Mouse (Mus musculus): ENCODE data around the gene C1qtnf1. TPM values are rescaled to one million over a fixed set of nuclear protein-coding genes. Genes with fewer than 3 reads are reported as not detected.

The C1qtnf1 gene
- polyA plus RNA-seq, 1 experiment from 2014 or later = 7.1 TPM

DNA sequence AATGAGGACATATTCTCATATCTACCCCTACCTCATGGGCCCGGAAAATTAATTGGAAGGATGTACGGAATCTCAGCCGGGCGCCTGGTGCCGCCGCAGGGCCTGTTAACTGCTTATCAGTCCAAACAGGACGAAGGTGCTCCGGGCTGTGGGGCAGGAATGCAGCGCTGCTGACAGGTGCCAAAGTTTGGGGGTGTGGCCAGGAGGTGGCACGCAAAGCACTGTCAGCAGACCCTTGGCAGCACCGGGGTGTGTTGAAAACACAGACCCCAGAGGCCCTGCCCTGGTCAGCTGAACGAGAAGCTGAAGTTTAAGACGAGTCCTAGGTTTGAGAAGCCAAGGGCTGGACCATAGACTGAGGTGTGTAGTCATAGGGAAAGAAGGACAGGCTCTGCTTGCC, 14.7 kb downstream of the C1qtnf1 start:
- Histone ChIP-seq H3K36me3 (peaks cover under 1% of the 10 kb centered on the region; the same call in 1 of the 2 replicates), H3K27me3 (replicated peaks) (peaks cover 28% of the 10 kb centered on the region), H3K9me3 (no peaks in the 10 kb centered on the region), H3K27ac (replicated peaks) (no peak overlapping the region), H3K4me2 (0 out of 2 replicates have a peak overlapping the region, but pooled peaks have one; percentile 16), H3K4me3 (no peak overlapping the region), H3K9ac (0 out of 2 replicates have a peak overlapping the region, but pooled peaks have one; percentile 24), H3K4me1 (peaks cover 29% of the 10 kb centered on the region)
- no peak for ATAC-seq (ENCODE audit: extremely low read depth, insufficient number of reproducible peaks, low FRiP score, low TSS enrichment)
- WGBS = 24% methylated on average over 13 of the region's 13 CpGs

DNA sequence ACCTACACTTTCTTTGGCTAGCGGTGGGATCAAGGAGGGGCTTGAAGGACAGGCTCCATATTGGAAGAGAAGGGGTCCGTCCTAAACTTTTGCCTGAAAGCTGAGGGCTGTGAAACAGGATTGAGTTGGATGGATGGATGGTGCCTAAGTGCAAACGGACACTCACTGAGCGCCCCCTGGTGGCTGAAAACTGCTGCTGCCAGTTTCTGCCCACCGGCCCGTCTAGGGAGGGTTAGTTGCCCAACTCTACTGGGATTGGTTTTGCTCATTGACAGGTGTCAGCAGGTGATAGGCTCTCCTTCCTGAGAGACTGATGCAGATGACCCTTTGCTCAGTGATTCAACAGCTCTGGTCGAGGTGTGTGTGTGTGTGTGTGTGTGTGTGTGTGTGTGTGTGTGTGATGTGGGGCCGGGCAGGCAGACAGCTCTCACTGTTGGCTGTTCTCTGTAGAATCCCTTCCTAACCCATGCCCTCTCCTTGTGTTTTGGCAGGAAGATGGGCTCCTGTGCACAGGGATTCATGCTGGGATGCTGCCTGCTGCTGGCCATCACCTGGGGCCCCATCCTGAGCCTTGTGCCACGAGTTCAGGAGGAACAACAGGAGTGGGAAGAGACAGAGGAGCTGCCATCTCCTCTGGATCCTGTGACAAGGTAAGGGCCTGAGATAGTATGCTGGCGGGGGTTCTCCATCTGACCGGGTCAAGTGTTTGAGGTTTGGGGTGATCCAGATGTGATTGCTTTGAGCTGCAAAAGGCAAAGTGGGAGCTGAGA, 15.4 kb downstream of the C1qtnf1 start:
- 0 out of 2 replicates have a peak overlapping the region, but pooled peaks have one; percentile 16 for H3K4me2 ChIP-seq

DNA sequence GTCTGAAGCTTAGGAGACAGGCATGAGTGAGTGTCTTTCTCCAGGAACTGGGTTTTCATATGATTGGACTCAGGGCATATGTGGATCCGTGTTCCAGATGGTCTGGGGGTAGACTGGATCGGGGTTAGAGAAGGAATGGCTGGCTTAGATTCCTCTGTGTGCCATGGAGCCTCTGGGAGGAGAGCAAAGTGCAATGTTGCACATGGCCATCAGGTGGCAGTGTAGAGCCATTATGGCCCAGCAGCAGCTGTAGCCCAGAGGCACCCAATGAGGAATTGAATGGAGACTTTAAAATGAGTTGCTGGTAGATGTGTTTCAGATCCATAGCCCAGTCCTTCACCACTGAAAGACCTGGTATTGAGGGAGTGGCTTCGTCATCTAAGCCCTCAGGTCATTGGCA, 17.8 kb downstream of the C1qtnf1 start:
- Histone ChIP-seq H3K27me3 (replicated peaks) (peaks cover 29% of the 10 kb centered on the region), H3K4me3 (no peak overlapping the region), H3K9ac (no peak overlapping the region), H3K4me2 (no peak overlapping the region), H3K4me1 (peaks cover 9% of the 10 kb centered on the region), H3K9me3 (no peaks in the 10 kb centered on the region), H3K36me3 (peaks cover 4% of the 10 kb centered on the region; the same call in 1 of the 2 replicates), H3K27ac (replicated peaks) (no peak overlapping the region)
- 10% methylated on average over 3 of the region's 3 CpGs for WGBS
- ATAC-seq (ENCODE audit: extremely low read depth, insufficient number of reproducible peaks, low FRiP score, low TSS enrichment) = no peak

More for the DNA sequence above, 15.4 kb downstream of the C1qtnf1 start:
- peaks cover 29% of the 10 kb centered on the region for H3K27me3 ChIP-seq (replicated peaks)
- H3K4me3 ChIP-seq = no peak overlapping the region
- H3K9me3 ChIP-seq = no peaks in the 10 kb centered on the region
- 29% methylated on average over 11 of the region's 11 CpGs for WGBS
- peaks cover 22% of the 10 kb centered on the region for H3K4me1 ChIP-seq
- H3K36me3 ChIP-seq = peaks cover 4% of the 10 kb centered on the region; the same call in 1 of the 2 replicates
- H3K9ac ChIP-seq = no peak overlapping the region
- ATAC-seq (ENCODE audit: extremely low read depth, insufficient number of reproducible peaks, low FRiP score, low TSS enrichment) = 0 out of 2 replicates have a peak, but pooled peaks have one; percentile 40
- H3K27ac ChIP-seq (replicated peaks) = no peak overlapping the region

DNA sequence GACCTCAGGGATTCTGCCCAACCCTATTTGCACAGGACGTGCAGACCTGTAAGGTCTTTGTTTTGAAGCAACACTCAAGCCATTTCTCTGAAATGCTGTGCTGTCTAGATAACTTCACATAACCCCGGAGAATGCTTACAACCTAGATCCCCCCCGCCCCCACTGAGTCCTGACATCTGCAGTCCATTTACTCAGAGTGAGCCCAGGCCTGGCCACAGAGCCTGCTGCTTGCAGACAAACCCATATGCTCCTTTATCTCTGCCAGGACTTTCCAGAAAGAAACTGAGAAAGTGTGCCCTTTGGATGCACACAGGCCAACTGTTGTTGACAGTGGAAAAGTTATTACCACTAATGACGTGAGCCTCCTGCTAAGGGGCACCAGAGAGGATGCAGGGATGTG, 19.3 kb downstream of the C1qtnf1 start:
- no peak overlapping the region for H3K4me2 ChIP-seq
- WGBS = 73% methylated on average over 4 of the region's 4 CpGs
- H3K27me3 ChIP-seq (replicated peaks) = peaks cover 29% of the 10 kb centered on the region
- no peak overlapping the region for H3K27ac ChIP-seq (replicated peaks)
- no peak overlapping the region for H3K4me3 ChIP-seq
- no peak overlapping the region for H3K9ac ChIP-seq
- no peaks in the 10 kb centered on the region for H3K9me3 ChIP-seq
- peaks cover 4% of the 10 kb centered on the region; the same call in 1 of the 2 replicates for H3K36me3 ChIP-seq
- peaks cover 8% of the 10 kb centered on the region for H3K4me1 ChIP-seq
- ATAC-seq (ENCODE audit: extremely low read depth, insufficient number of reproducible peaks, low FRiP score, low TSS enrichment) = no peak

DNA sequence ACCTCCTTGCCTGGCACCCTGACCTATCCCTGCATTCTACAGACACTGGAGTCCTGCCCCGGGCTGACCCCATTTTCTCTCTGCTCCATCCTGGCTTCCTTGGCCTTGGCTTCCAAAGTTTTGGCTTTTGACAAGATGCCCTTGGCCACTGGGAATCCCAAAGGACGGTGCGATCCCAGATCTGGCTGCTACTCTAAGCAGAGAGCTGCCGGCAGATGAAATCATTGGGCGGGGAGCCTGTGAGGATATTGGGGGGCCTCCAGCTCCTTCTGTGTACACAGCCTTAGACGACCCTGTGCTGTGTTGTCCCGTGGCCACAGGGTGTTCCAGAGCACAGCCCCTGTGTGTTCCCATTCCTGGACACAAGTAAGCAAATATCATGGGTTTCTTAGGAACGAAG, 20.4 kb downstream of the C1qtnf1 start:
- H3K4me2 ChIP-seq = no peak overlapping the region
- ATAC-seq (ENCODE audit: extremely low read depth, insufficient number of reproducible peaks, low FRiP score, low TSS enrichment) = no peak
- no peaks in the 10 kb centered on the region for H3K4me1 ChIP-seq
- H3K9ac ChIP-seq = no peak overlapping the region
- H3K27me3 ChIP-seq (replicated peaks) = peaks cover 28% of the 10 kb centered on the region
- H3K36me3 ChIP-seq = peaks cover 4% of the 10 kb centered on the region; the same call in 1 of the 2 replicates
- no peaks in the 10 kb centered on the region for H3K9me3 ChIP-seq
- 83% methylated on average over 8 of the region's 8 CpGs for WGBS
- H3K4me3 ChIP-seq = no peak overlapping the region
- H3K27ac ChIP-seq (replicated peaks) = no peak overlapping the region

DNA sequence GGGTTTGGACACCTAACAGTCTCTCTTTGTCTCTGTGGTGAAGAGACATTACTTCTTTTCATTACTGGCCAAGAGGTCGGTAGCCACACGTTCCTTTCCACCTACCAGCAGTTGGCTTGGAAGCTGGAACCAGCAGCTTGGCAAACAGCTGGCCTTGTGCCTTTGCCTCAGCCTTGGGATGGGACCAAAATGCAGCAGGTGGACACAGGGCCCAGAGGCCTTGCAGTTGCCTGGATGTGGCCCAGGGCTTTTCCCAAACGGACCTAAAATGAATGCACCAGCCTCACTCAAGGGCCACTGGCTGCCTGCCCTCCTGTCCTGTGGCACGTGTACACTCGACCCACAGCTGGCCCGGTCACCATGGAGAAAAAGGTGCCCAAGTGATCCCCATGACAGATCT, 23.2 kb downstream of the C1qtnf1 start:
- ATAC-seq (ENCODE audit: extremely low read depth, insufficient number of reproducible peaks, low FRiP score, low TSS enrichment) = no peak

DNA sequence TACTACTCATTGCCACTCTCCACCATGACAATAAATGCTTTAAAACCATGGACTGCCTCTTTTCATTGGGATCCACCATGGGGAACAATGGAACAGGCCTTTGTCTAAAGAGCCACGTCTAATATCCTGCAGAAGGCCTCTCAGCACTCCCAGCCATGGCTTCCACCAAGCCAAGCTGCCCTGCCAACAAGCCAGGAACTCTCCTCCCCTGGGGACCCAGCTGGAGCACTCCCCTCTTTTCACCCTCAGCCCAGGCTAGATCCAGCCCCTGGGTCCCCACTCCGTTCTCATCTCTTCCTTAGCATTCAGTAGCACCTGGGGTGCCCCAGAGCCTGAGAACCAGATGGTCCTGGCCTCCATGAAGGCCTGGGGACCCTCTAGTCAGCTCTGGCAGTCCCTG, 25.0 kb downstream of the C1qtnf1 start:
- Histone ChIP-seq H3K4me1 (no peaks in the 10 kb centered on the region), H3K4me3 (no peak overlapping the region), H3K36me3 (peaks cover under 1% of the 10 kb centered on the region; the same call in 1 of the 2 replicates), H3K9me3 (no peaks in the 10 kb centered on the region), H3K27ac (replicated peaks) (no peak overlapping the region), H3K27me3 (replicated peaks) (no peaks in the 10 kb centered on the region; the same call in 1 of the 2 replicates), H3K9ac (no peak overlapping the region), H3K4me2 (no peak overlapping the region)
- WGBS = 67% methylated on average over 2 of the region's 2 CpGs
- ATAC-seq (ENCODE audit: extremely low read depth, insufficient number of reproducible peaks, low FRiP score, low TSS enrichment) = no peak

More for the DNA sequence above, 23.2 kb downstream of the C1qtnf1 start:
- Histone ChIP-seq H3K4me2 (no peak overlapping the region), H3K27ac (replicated peaks) (no peak overlapping the region), H3K36me3 (peaks cover 4% of the 10 kb centered on the region; the same call in 1 of the 2 replicates), H3K9ac (no peak overlapping the region), H3K9me3 (no peaks in the 10 kb centered on the region), H3K4me3 (no peak overlapping the region), H3K27me3 (replicated peaks) (peaks cover 5% of the 10 kb centered on the region; the same call in 1 of the 2 replicates), H3K4me1 (no peaks in the 10 kb centered on the region)
- WGBS = 83% methylated on average over 6 of the region's 6 CpGs

DNA sequence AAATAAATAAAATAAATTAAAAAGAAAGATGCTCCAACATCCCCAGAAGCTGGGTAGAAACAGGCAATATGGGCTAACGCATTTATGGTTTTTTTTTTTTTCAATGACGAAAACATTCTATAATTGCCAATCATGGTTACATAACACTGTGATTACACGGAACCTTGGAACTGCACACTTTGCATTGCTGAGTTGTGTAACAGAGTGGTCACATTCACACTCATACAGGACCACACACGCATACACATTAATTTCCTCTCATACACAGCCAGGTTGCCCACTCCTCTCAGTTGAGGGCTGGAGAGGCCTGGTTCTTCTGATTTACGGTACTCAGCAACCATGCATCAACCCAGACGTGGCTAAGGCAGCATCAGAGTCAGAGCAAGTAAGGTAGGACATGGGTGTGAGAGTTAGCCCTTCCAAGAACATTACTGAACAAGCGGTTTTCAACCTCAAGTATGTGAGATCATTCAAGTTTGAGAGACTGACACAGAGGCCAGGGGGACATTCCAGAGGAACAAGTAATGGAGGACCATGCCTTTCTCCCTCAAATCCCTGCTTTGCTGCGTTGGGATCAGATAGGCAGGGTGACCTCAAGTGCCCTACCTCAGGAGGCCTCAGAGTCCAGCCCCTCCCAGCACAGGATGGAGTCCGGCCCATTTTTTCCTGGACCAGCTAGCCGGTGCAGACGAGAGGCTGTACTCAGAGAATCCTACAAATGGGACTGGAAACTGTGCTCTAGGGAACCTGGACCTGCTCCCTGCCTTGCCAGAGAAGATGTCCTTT, 26.1 kb downstream of the C1qtnf1 start:
- WGBS = 64% methylated on average over 11 of the region's 11 CpGs
- Histone ChIP-seq H3K4me2 (no peak overlapping the region), H3K27ac (replicated peaks) (no peak overlapping the region), H3K4me1 (peaks cover 2% of the 10 kb centered on the region; the same call in 1 of the 2 replicates), H3K36me3 (no peaks in the 10 kb centered on the region), H3K27me3 (replicated peaks) (no peaks in the 10 kb centered on the region), H3K9me3 (no peaks in the 10 kb centered on the region), H3K4me3 (no peak overlapping the region), H3K9ac (no peak overlapping the region)
- no peak for ATAC-seq (ENCODE audit: extremely low read depth, insufficient number of reproducible peaks, low FRiP score, low TSS enrichment)

DNA sequence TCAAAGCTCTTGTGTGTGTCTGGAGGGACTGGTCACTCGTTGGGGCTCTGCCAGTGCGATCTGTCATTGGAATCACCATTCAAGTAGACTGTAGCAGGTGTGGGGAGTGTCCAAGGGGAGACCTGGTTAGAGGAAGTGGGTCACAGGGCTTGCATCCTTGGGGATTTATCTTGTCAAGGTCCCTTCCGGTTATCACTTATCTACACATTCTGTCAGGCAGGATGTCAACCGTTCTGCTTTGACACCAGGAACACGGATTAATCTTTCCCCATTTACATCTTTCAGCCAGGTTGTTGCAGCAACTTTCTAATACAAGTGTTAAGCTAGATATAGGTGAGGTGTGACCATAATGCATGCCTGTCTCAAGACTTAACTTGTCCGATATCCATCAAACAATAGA, 27.8 kb downstream of the C1qtnf1 start:
- ATAC-seq (ENCODE audit: extremely low read depth, insufficient number of reproducible peaks, low FRiP score, low TSS enrichment) = no peak
- 57% methylated on average over 6 of the region's 6 CpGs for WGBS
- no peak overlapping the region for H3K27ac ChIP-seq (replicated peaks)
- peaks cover 6% of the 10 kb centered on the region; the same call in 1 of the 2 replicates for H3K4me1 ChIP-seq
- no peaks in the 10 kb centered on the region for H3K36me3 ChIP-seq
- H3K4me2 ChIP-seq = no peak overlapping the region
- no peak overlapping the region for H3K9ac ChIP-seq
- H3K9me3 ChIP-seq = peaks cover 3% of the 10 kb centered on the region
- no peaks in the 10 kb centered on the region for H3K27me3 ChIP-seq (replicated peaks)
- H3K4me3 ChIP-seq = no peak overlapping the region

DNA sequence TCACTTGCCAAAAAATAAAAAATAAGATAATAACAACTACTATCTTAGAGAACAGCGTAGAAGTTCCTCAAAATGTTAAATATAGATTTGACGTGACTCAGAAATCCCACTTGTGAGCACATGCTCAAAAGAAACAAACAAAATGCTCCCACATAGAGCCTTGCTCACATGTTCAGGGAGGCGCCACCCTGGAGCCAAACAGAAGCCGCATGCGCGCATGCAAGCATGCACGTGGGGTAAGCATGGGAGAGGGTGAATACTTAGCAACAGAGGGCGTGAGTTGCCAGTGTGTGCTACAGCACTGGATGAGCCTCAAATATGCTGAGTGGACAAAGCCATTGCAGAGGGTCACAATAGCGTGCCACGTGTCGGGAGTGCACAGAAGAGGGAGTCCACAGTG, 28.9 kb downstream of the C1qtnf1 start:
- Histone ChIP-seq H3K4me2 (no peak overlapping the region), H3K4me3 (no peak overlapping the region), H3K9ac (no peak overlapping the region), H3K4me1 (peaks cover 6% of the 10 kb centered on the region; the same call in 1 of the 2 replicates), H3K9me3 (peaks cover 3% of the 10 kb centered on the region), H3K36me3 (no peaks in the 10 kb centered on the region), H3K27me3 (replicated peaks) (no peaks in the 10 kb centered on the region), H3K27ac (replicated peaks) (no peak overlapping the region)
- 75% methylated on average over 11 of the region's 11 CpGs for WGBS
- ATAC-seq (ENCODE audit: extremely low read depth, insufficient number of reproducible peaks, low FRiP score, low TSS enrichment) = no peak

DNA sequence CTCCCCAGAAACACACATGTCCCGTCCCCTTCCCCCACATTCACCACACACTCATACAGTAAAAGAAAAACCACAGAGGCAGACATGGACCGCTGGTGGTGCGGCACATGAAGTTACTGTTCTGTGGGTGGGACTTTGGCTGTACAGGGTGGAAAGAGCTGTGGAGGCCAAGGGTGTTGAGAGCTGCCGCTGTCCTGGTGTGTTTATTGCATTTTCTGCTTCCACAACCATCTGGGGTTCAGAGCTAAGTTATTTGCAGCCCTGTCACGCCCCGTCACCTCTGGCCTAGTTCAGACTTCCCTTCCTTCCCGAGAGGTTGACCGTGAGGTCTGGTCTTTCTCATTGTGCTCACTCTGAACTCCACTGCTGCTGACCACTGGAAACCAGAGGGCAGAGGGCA, 31.0 kb downstream of the C1qtnf1 start:
- peaks cover 6% of the 10 kb centered on the region; the same call in 1 of the 2 replicates for H3K4me1 ChIP-seq
- WGBS = 31% methylated on average over 8 of the region's 8 CpGs
- H3K27ac ChIP-seq (replicated peaks) = peak overlapping the region; percentile 59
- ATAC-seq (ENCODE audit: extremely low read depth, insufficient number of reproducible peaks, low FRiP score, low TSS enrichment) = no peak; the same call in 1 of the 2 replicates
- 0 out of 2 replicates have a peak overlapping the region, but pooled peaks have one; percentile 16 for H3K4me2 ChIP-seq
- no peaks in the 10 kb centered on the region for H3K36me3 ChIP-seq
- H3K9ac ChIP-seq = no peak overlapping the region
- H3K9me3 ChIP-seq = peaks cover 3% of the 10 kb centered on the region
- H3K27me3 ChIP-seq (replicated peaks) = no peaks in the 10 kb centered on the region
- H3K4me3 ChIP-seq = no peak overlapping the region

Data from heart, embryonic 13.5 days (tissue).